Comparison of ENCODE assay signal across 8 mouse cellular contexts in the genomic region with DNA sequence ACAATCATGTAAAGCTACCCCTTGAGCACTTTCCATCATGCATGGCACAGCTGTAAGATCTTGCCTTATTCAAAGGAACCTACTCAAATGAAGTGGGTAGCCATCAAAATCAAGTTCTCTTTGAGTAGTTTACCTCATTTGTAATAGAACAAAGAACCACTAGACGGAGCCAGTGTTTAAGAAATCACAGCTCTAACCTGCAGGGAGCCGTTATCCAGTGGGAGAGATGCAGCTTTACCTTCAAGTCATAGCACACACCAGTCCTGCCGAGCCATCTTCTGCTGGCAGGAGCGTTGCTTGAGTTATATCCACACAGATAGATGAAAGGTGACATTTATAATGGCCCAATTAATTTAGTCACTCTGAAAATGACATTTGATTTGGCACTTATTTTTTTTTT. TPM values are rescaled to one million over a fixed set of nuclear protein-coding genes. Genes with fewer than 3 reads are reported as not detected.
DNase-seq lines count a peak whose midpoint lies in the region; ATAC-seq and TF ChIP-seq lines count a peak whose summit lies in the region.
"Had no signal": no experiment of that assay in that cellular context is flagged by ENCODE, and none has a peak within 500 bp of the region (broad histone marks: within the 10 kb centered on the region; RNA-seq: fewer than 3 reads in every experiment).

No protein-coding gene starts in this region.

- no peaks in the 10 kb centered on the region for H3K4me1 ChIP-seq in kidney, postnatal 0 days (replicated peaks; ENCODE audit: insufficient read depth, low read length)

- no peak for ATAC-seq in kidney, postnatal 0 days (replicated peaks; ENCODE audit: low FRiP score, low read depth)

- no peaks in the 10 kb centered on the region for H3K36me3 ChIP-seq in kidney, postnatal 0 days (ENCODE audit: insufficient read depth, low read length)

- no peak overlapping the region for H3K4me3 ChIP-seq in layer of hippocampus, adult 2 months
- no peak overlapping the region for H3K4me3 ChIP-seq in kidney, postnatal 0 days (replicated peaks; ENCODE audit: low read depth, low read length)

- peak; percentile 84 for TF ChIP-seq CTCF in layer of hippocampus, adult 2 months (conservative IDR thresholded peaks at IDR 0.05)
- peak; percentile 87 for TF ChIP-seq CTCF in kidney, postnatal 0 days (IDR thresholded peaks at IDR 0.05; ENCODE audit: low read depth)

- no peak overlapping the region for H3K9ac ChIP-seq in kidney, postnatal 0 days (ENCODE audit: low read depth, low read length)

- 9% methylated on average over 4 of the region's 4 CpGs for WGBS in kidney, postnatal 0 days

- peaks cover 13% of the 10 kb centered on the region for H3K27me3 ChIP-seq in kidney, postnatal 0 days (ENCODE audit: insufficient read depth, low read length)

- H3K27ac ChIP-seq in layer of hippocampus, adult 2 months, result no peak overlapping the region
- no peak overlapping the region for H3K27ac ChIP-seq in kidney, postnatal 0 days
- H3K27ac ChIP-seq: macrophage had no signal

- H3K4me2 ChIP-seq in kidney, postnatal 0 days (ENCODE audit: low read length), result no peak overlapping the region

- H3K9me3 ChIP-seq in kidney, postnatal 0 days (replicated peaks; ENCODE audit: low read length), result no peaks in the 10 kb centered on the region

- peak; percentile 65 to 69 for DNase-seq in layer of hippocampus, adult 2 months (ENCODE audit: low spot score in 2 of 2)
- DNase-seq in layer of hippocampus, postnatal 36 days, result no peak
- DNase-seq in NIH3T3 (ENCODE audit: low read depth), result peak; percentile 79
- peak; percentile 66 for DNase-seq in cerebellum, adult 8-10 months
- DNase-seq in kidney, postnatal 0 days (ENCODE audit: low spot score), result peak; percentile 90
- peak; percentile 47 for DNase-seq in retina, adult 2 months (ENCODE audit: low read depth, low spot score)
- DNase-seq in spleen, postnatal 10 days (ENCODE audit: low spot score in 2 of 2), result no peak

RNA-seq across cellular contexts. Expression of gene Kcnh1, which starts 1.5 kb away (rescaled TPM):
- total RNA-seq in layer of hippocampus, adult 2 months (2021), result 10 to 100 TPM; 36.8 to 37.2 TPM
- 10 to 100 TPM; 37.4 to 39.1 TPM for total RNA-seq in layer of hippocampus, postnatal 36 days (2021)
- polyA plus RNA-seq in kidney, postnatal 0 days (2015; fragmentation: Nextera tagmentation; extraction: Ambion mirVana), result 0.92 and 1.3 TPM in 2 replicates
- polyA plus RNA-seq: macrophage had no signal

RNA-seq across cellular contexts. Expression of gene Rcor3, which starts 51.2 kb away (rescaled TPM):
- 10 to 100 TPM; 51.1 to 55.7 TPM for total RNA-seq in layer of hippocampus, adult 2 months (2021)
- total RNA-seq in layer of hippocampus, postnatal 36 days (2021), result 10 to 100 TPM; 46.1 to 52.7 TPM
- polyA plus RNA-seq in kidney, postnatal 0 days (2015; fragmentation: Nextera tagmentation; extraction: Ambion mirVana), result 29.9 and 33.8 TPM in 2 replicates

Comparison
In these comparisons a context has a peak if more than half of its experiments do, and no peak if none do; other contexts are left out.
1. DNase-seq: peak in layer of hippocampus, adult 2 months (2 of 2), NIH3T3 (single experiment), cerebellum, adult 8-10 months (single experiment), kidney, postnatal 0 days (single experiment) and retina, adult 2 months (single experiment); none in layer of hippocampus, postnatal 36 days (0 of 2) and spleen, postnatal 10 days (0 of 2).